In genomic region chr3:139073801-139074483, GRCm38 (mm10) we compare ENCODE assay signal across 8 mouse cellular contexts. TPM values are rescaled to one million over a fixed set of nuclear protein-coding genes. Genes with fewer than 3 reads are reported as not detected.
DNase-seq lines count a peak whose midpoint lies in the region; ATAC-seq and TF ChIP-seq lines count a peak whose summit lies in the region.

No protein-coding gene starts in this region.

- DNase-seq in lung, embryonic 14.5 days = peak; percentile 29
- no peak for DNase-seq in lung, postnatal 4 days
- DNase-seq in c-Kit-positive CD71-positive TER-119-negative erythroid progenitor cells, embryonic 14.5 days (ENCODE audit: low read depth) = peak; percentile 29
- DNase-seq in thymus, postnatal 4 days = no peak
- DNase-seq in left cerebral cortex, adult 8-10 months (ENCODE audit: low spot score in 2 of 2) = no peak
- no peak for DNase-seq in layer of hippocampus, postnatal 10 days (ENCODE audit: low spot score in 2 of 2)

- WGBS in lung, embryonic 14.5 days = 2% methylated on average over 12 of the region's 12 CpGs
- WGBS in hindbrain, embryonic 15.5 days = 6% methylated on average over 12 of the region's 12 CpGs
- WGBS in midbrain, embryonic 16.5 days = 4% methylated on average over 12 of the region's 12 CpGs

- H3K4me2 ChIP-seq in lung, embryonic 14.5 days = peak overlapping the region; percentile 91
- H3K4me2 ChIP-seq in hindbrain, embryonic 15.5 days = peak overlapping the region; percentile 60
- peak overlapping the region; percentile 76 for H3K4me2 ChIP-seq in midbrain, embryonic 16.5 days (ENCODE audit: low read length)

- H3K4me1 ChIP-seq in lung, embryonic 14.5 days (ENCODE audit: insufficient read depth) = 0 out of 2 replicates have a peak, but pooled peaks cover 3% of the 10 kb centered on the region
- peaks cover 28% of the 10 kb centered on the region for H3K4me1 ChIP-seq in hindbrain, embryonic 15.5 days (replicated peaks)
- peaks cover 8% of the 10 kb centered on the region for H3K4me1 ChIP-seq in midbrain, embryonic 16.5 days (ENCODE audit: control insufficient read depth, insufficient read depth, low read length)

- no peaks in the 10 kb centered on the region for H3K9me3 ChIP-seq in lung, embryonic 14.5 days (ENCODE audit: low read depth, low read length)
- H3K9me3 ChIP-seq in hindbrain, embryonic 15.5 days = no peaks in the 10 kb centered on the region
- H3K9me3 ChIP-seq in midbrain, embryonic 16.5 days (replicated peaks; ENCODE audit: control insufficient read depth, low read length, poor library complexity, severe bottlenecking) = no peaks in the 10 kb centered on the region

- H3K27ac ChIP-seq in lung, embryonic 14.5 days (ENCODE audit: low read depth) = peak overlapping the region; percentile 99
- H3K27ac ChIP-seq in hindbrain, embryonic 15.5 days (replicated peaks) = peak overlapping the region; percentile 96
- peak overlapping the region; percentile 96 for H3K27ac ChIP-seq in midbrain, embryonic 16.5 days (ENCODE audit: low read length)

- H3K36me3 ChIP-seq in lung, embryonic 14.5 days (ENCODE audit: insufficient read depth) = no peaks in the 10 kb centered on the region
- no peaks in the 10 kb centered on the region for H3K36me3 ChIP-seq in hindbrain, embryonic 15.5 days
- no peaks in the 10 kb centered on the region for H3K36me3 ChIP-seq in midbrain, embryonic 16.5 days (ENCODE audit: control insufficient read depth, insufficient read depth, low read length)

- ATAC-seq in lung, embryonic 14.5 days (ENCODE audit: insufficient read depth) = no peak
- ATAC-seq in hindbrain, embryonic 15.5 days (ENCODE audit: low FRiP score, low read depth) = no peak
- no peak for ATAC-seq in midbrain, embryonic 16.5 days

- H3K27me3 ChIP-seq in lung, embryonic 14.5 days (ENCODE audit: insufficient read depth, low read length) = no peaks in the 10 kb centered on the region
- no peaks in the 10 kb centered on the region for H3K27me3 ChIP-seq in hindbrain, embryonic 15.5 days
- no peaks in the 10 kb centered on the region for H3K27me3 ChIP-seq in midbrain, embryonic 16.5 days (ENCODE audit: control insufficient read depth, insufficient read depth, low read depth, low read length)

- H3K4me3 ChIP-seq in lung, embryonic 14.5 days (ENCODE audit: low read depth, low read length) = peak overlapping the region; percentile 86
- H3K4me3 ChIP-seq in hindbrain, embryonic 15.5 days = peak overlapping the region; percentile 88
- peak overlapping the region; percentile 96 for H3K4me3 ChIP-seq in midbrain, embryonic 16.5 days (ENCODE audit: low read depth, low read length)

- TF ChIP-seq CTCF in lung, embryonic 14.5 days (IDR thresholded peaks at IDR 0.05; ENCODE audit: low read depth) = no peak

- peak overlapping the region; percentile 93 for H3K9ac ChIP-seq in lung, embryonic 14.5 days
- H3K9ac ChIP-seq in hindbrain, embryonic 15.5 days = peak overlapping the region; percentile 88
- H3K9ac ChIP-seq in midbrain, embryonic 16.5 days (ENCODE audit: low read depth, low read length) = peak overlapping the region; percentile 91

RNA-seq across cellular contexts. Expression of gene Rap1gds1, which starts 1.1 kb away (rescaled TPM):
- polyA plus RNA-seq in lung, embryonic 14.5 days (2014; fragmentation: Nextera tagmentation; extraction: Ambion mirVana) = 67.9 and 75.0 TPM in 2 replicates
- polyA plus RNA-seq in hindbrain, embryonic 15.5 days (2015; fragmentation: Nextera tagmentation; extraction: Ambion mirVana) = 87.9 and 96.8 TPM in 2 replicates
- 70.7 and 82.9 TPM in 2 replicates for polyA plus RNA-seq in midbrain, embryonic 16.5 days (2015; fragmentation: Nextera tagmentation; extraction: Ambion mirVana)
- total RNA-seq in left cerebral cortex, adult 8-10 months (2022) = 100 to 1,000 TPM; 249 to 287 (median 264) TPM
- total RNA-seq in layer of hippocampus, postnatal 10 days (2021) = 100 to 1,000 TPM; 223 to 233 TPM

Comparison
In these comparisons a context has a peak if more than half of its experiments do, and no peak if none do; other contexts are left out.
1. DNase-seq: peak in lung, embryonic 14.5 days (single experiment) and c-Kit-positive CD71-positive TER-119-negative erythroid progenitor cells, embryonic 14.5 days (single experiment); none in lung, postnatal 4 days (0 of 2), thymus, postnatal 4 days (single experiment), left cerebral cortex, adult 8-10 months (0 of 2) and layer of hippocampus, postnatal 10 days (0 of 2).
2. Peak in every context shown above with its lines, with median percentiles within 50 percentile points of each other: H3K27ac ChIP-seq, H3K4me2 ChIP-seq, H3K4me3 ChIP-seq and H3K9ac ChIP-seq.